Mouse (Mus musculus): ENCODE results near the gene Herc1.

The Herc1 gene

DNA sequence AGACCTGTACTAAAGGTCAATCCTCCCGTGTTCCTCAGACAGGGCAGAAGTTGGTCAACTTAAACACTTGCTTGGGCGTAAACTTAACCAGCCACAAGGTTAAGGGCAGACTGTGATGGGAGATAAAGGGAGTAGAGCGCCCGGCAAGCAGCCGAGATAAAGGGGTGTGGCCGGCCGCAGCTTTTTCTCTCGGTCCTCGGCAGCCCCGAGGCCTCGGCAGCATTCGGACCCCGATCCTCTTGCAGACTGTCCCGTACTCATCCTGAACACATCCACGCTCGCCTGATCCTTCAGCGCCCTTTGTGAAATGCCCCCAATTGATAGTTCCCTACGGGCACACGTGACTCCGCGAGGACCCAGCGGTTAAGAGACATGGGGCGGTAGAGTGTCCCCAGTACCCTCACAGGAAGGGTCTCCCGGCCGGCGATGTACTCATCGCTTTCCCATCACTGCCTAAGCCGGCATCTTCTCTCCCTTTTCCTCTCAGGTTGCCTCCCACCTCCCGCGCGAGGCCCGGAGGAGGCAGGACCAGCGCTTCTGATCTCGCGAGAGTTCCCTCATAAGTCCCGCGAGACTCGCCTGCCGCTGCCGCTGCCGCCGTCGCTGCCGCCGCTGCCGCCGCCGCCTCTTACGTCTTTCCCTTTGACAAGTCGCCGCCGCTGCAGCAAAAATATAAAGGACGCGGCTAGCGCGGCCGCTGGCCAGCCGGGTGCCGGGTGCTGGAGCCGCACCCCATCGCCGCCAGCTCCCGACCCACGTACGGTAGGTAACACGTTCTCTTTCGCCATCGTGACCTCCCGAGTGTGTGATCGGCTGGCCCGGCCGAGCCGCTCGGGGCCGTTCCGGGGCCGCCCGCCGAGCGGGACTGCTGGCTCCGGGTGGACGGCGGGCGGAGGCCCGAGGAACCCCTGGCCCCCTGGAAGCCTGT lies at the start of gene Herc1:
Gene Herc1, plus strand, starts transcription at position 591 of the 928 bp plus-strand sequence.
- peak; percentile 98 for DNase-seq (ENCODE audit: low read depth)

DNA sequence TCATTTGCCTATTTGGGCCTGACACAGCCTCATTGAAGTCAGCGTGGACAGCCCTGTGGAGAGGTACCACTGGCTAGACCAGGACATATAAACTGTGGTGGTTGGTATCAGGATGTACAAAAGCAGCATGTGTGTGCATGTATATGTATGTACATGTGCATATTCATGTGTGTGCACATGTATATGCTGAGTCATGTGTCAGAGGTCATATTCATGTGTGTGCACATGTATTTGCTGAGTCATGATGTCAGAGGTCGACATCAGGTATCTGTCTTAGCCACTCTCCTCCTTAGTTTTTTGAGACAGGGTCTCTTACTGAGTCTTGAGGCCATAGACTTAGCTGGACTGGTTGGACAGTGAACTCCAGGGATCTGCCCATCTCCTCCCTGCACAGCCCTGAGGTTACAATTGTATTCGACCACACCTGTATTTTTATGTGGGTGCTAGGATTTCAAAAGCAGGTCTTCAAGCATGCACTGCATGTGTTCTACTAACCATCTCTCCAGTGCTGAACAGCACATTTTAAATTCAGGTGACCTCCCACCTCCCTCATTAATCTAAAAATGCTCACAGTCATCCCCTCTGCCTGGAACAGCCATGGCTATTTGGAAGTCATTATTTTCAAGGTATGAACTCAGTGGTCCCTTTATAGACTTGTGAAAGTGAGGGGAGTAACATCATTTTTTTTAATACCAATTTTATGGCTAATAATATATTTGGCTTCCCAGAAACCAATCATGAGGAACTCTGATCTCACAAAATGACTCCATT lies 45.7 kb upstream of the Herc1 start:
- no peak for DNase-seq (ENCODE audit: low read depth)

DNA sequence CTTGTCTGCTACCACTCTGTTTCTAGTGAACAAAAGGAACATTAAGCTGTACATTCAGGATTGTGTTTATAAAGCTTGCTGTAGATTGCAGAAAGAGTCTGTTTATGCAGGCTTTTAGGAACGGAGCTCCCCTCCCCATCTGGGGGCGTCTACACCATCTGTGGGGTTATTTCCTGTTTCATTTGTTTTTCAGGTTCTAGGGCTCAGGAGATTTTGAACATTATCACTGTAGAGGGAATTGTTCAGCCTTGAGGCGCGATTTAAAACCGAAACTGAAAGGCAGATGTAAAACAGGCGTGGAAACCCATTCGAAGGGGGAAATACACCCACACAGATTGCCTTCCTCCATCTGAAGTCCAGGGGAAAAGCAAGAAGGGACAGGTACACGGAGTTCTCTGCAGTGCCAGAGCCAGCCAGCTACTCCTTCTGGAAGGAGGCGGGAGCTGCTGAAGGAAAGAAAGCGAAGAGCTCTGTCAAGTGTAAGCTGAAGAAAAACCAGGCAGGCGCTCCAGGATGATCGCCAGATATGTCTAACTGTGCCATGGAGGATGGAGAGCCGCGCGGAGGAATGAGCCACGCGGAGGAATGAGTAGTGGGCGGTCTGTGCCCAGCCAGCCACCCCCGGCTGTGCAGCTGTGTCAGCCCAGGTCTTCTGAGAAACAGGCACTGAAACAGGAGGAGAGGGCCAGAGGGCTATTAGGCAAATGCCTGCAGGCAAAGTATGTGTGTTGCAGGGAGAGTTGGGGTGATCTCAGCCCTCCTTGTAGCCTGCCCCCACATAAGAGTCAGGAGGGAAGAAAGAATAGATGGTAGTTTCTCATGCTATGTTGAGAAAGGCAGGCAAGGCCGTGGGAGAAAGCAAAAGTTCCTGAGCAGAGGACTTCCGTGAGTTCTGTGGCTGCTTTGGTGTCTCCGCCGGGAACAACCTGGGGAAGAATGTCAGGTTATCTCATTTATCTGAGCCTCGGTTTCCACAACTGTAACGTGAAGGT lies 44.8 kb upstream of the Herc1 start:
- DNase-seq (ENCODE audit: low read depth): no peak

DNA sequence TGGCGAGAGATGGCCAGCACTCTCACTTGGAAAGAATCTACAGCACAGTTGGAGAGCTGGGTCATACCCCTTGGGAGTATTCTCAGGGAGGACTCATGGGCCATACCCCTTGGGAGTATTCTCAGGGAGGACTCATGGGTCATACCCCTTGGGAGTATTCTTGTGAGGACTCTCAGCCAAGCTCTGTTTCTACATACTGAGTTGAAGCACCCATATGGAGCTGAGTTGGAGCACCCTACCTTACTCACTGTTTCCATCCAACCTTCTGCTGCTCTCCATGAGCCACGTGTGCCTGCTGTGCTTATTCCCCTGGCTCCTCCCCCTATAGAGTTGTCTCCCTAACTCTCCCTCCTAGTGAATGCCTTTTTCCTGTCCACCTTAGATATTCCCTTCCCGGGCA lies 43.8 kb upstream of the Herc1 start:
- DNase-seq (ENCODE audit: low read depth): no peak

DNA sequence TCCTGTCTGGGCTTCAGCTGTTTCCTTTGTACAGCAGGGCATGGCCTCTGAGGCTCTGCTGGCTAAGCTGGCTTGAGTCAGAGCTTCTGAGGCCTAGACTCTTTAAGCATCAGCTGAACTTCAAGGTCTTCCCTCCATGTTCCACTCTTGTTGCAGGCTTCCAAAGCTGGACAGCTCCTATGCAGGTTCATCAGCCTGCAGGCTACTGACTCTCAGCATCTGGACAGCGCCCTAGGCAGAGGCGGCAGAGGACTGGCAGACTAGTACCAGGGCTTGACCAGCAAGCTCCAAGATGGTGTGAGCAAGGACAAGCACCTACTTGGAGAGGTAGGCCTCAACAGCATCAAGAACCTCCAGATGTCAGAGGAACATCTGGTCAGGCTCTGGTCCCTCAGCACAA lies 42.9 kb upstream of the Herc1 start:
- peak; percentile 88 for DNase-seq (ENCODE audit: low read depth)

DNA sequence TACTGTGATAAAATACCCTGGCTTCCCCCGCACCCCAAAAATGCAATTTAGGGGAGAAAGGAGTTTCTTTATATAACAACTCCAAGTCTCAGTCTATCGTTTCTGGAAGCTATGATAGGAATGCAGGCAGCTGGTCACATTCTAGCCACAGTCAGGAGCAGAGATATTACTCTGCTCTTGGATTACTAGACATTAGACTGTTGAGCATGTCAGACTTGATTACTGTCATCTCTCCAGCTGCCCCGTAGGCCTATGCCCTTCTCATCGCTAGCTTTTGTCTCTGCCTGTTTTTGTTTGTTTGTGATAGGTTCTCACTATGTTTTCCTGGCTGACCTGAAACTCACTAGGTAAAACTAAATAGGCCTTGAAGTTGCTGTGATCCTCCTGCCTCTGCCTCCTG lies 41.5 kb upstream of the Herc1 start:
- no peak for DNase-seq (ENCODE audit: low read depth)

DNA sequence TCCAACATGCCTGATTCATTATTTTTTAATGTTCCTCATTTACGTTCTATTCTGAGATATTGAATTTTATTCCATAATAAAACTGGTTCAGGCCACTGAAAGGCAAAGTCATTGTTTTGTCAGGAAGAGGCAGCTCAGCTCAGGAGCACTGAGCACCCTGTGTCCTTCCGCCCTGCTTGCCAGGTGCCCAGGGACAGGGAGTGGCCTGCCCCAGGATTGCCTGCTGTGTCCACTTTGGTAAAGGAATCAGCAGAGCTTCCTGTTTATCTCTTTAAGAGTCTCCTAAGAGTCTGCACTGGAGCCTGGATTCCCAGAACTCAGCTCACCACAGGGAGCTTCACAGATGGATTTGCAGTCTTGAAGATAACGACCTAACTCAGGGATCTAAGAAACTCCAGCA lies 38.8 kb upstream of the Herc1 start:
- no peak for DNase-seq (ENCODE audit: low read depth)

DNA sequence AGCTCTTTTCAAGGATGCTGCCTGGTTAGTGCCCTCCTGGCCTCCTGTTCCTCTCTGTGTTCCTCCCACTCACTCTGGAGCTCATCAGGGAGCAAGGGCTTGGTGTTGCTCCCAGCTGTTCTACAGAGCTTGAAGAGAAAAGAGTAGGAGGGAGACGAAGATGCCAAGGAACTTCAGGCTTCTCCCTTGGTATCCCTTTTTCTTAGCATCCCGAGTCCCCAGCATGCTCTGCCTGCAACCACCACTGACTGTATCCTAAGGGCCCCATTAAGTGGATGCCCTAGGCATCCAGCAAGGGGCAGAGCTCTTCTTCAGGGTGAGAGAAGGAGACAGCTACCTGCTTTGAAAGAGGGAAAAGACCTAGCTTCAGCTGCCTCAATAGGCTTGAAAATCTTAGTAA lies 33.6 kb upstream of the Herc1 start:
- no peak for DNase-seq (ENCODE audit: low read depth)

DNA sequence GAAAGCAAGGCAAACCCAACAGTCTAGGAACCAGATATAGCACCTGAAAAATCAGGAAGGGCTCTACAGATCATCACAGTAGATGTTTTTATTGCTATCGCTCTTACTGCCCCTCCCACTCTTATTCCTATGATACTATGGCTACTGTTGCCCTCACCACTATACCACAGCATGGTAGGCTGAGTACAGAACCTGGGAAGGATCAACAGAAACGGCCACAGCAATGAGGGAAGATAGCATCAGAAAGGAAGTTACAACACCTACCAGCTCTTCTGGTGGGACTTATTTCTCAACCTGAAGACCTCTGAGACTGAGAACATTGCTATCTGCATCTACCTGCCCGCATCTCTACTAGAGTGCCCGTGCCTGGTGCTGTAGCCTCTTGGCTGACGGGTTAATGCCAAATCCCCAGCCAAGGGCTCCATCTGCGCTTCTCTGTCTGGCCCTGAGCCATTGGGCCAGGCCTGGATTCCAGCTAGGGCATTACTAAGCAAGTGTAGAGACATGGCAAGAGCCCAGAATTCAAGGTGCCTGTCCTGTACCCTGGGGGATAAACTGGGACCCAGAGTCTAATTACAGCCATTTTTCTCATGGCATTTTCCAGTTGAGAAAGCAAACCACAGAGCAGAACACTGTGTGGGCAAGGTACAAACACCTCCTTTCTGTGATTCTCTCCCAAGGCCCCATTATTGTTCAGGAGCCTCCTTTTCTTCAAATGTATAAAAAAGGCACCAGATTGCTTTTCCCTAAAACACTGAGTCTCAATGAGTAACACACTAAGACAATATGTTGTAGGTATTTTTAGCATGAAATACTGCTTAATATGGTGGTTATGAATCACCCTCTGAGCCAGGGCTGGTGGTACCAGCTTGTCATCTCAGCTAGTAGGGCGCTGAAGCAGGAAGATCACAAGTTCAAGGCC lies 28.0 kb upstream of the Herc1 start:
- peak; percentile 63 for DNase-seq (ENCODE audit: low read depth)

DNA sequence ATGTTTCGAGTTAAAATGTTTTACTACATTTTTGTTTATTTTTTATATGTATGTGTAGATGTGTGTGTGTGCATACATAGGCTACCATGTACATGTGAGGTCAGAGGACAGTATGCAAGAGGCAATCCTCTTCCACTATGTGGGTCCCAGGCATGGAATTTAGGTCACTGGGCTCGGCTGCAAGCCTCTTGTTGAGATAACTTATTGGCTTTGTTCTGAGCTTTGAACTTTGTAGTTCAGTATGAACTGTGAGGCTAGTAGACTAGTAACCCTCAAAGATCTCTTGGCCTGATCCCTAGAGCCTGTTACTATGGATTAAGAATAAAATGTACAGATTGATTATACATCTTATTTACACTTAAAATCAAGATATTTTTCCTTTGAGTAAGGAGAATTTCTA lies 23.4 kb upstream of the Herc1 start:
- DNase-seq (ENCODE audit: low read depth): no peak

DNA sequence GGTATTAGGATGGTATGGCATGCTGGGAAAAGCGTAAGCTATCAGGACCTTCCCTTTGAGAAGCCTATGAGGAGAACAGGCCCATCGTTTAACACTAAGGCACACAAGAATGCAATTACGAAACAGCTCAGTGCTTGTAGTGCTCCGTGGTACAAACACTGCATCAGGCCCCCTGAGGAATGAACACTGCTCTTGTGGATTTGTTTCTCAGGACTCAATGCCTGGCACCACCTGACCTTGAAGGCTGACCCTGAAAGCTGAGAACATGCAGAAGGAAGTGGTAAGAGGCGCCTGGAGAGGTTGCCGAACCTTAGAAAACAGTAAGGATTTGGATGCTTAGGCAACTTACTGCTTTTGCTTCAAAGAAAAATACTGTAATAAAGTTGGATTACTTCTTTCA lies 20.8 kb upstream of the Herc1 start:
- peak; percentile 42 for DNase-seq (ENCODE audit: low read depth)

DNA sequence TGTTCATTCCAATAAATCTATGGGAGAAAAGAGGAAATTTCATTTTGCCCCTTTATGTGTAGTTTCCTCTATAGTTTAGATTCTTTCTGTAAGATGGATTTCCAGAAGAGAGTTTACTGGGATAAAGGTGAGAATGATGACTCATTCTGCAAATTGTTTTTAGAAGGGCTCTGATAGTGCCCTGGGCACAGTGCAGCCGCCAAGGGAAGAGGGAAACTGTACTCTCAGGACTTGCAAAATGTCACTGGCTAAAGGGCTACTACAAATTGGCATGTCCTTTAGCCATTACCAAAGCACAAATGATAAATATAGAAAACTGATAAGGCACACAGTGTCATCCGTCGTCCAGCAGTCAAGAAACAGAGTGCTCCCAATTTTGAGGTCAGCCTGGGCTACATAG lies 19.8 kb upstream of the Herc1 start:
- DNase-seq (ENCODE audit: low read depth): no peak

DNA sequence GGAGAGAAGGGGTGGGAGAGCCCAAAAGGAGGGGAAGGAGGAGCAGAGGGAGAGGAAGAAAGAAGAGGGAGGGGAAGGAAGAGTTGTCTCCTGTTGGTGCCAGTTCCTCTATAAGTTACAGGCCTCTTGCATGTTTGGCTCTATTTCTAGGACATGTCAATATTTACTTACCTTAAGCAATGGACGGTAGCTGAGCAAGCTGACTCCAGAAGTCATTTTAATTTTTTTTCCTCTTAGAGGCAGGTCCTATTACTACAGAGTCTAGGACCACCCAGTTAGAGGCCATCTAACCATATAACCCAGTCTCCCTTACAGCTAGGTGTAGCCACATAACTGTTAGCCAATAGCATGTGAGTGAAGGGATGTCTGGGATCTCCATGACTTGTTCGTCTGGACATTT lies 18.7 kb upstream of the Herc1 start:
- DNase-seq (ENCODE audit: low read depth): no peak

DNA sequence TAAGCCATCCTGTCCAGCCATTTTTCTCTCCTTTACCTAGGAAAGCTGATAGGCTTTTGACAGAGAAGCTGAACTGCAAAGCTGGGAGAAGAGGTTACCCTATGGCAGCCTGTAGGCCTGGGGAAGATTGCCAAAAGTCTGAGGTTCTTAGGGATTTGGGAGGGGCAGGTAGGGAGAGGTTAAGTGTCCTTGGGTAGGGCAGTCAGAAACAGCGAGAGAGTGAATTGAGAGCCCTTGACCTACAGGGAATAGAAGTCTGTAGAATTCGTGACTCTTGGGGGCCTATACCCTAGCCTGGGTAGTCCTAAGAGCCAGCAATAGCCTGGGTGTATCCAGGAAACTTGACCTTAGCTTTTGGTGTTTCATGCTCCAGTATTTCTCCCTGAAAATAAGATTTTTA lies 17.9 kb upstream of the Herc1 start:
- no peak for DNase-seq (ENCODE audit: low read depth)

DNA sequence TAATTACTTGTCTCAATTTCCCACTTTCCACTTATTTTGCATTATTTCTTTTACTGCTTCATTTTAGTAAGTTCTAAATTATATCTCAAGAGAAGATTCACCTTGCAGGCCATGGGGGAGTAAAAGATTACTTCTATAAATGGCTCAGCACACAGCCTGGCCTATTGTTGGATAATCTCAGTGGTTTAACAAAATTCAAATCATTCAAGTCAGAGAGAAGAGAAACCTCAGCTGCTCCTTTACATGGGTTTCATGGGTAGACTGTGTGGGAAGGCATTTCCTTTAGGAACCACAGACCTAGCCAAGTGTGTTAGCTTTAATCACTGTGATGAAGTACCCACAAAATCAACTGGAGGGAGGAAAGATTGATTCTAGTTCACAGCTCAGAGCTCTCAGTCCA lies 13.0 kb upstream of the Herc1 start:
- peak; percentile 37 for DNase-seq (ENCODE audit: low read depth)

DNA sequence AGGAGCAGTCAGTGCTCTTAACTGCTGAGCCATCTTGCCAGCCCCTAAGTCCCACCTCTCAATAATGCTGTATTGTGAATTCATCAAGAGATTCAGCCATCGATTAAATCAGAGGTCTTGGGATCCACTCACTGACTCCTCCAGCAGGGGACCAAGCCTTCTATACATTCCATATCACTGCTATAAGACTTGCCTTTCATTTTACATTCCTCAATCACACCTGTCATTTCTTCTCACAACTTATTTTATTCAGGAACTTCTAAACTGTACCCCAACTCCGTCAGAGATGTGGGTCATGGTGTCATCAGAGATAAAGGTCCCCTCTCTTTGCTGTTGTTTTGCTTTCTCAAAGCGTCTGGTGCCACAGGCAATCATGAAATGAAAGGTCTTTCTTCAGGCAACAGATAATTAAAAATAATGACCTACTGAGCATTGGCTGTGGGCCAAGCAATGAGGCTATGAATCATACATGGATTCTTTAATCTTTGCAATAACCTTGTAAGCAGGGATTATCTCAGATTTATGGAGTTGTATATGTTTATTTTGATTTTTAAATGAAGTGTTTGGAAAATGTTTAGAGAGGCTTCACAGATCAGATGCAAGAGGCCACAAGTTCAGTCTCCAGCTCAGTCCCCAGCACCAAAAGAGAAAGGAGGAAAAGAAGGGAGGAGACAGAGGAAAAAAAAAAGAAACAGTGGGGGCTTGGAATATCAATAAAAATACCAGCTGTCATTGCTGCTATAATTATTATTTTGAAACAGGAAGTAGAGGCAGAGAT lies 12.1 kb upstream of the Herc1 start:
- DNase-seq (ENCODE audit: low read depth): no peak

DNA sequence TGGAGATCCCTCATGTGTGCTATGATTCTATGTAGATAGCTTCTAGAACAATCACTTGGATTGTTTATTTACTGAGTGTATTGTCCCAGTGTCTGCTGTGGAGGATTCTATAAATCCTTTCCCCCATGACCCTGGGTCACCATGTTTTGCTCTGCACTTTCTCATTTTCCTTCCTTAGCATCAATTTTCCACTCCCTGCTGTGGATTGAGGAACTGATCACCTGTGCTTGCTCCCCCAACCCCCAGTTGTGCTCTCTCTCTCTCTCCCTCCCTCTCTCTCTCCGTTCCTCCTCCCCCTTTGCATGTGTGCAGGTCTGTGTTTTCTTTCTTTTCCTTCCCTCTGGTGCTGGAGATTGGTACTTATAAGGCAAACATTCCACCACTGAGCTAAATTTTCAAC lies 10.5 kb upstream of the Herc1 start:
- DNase-seq (ENCODE audit: low read depth): no peak

DNA sequence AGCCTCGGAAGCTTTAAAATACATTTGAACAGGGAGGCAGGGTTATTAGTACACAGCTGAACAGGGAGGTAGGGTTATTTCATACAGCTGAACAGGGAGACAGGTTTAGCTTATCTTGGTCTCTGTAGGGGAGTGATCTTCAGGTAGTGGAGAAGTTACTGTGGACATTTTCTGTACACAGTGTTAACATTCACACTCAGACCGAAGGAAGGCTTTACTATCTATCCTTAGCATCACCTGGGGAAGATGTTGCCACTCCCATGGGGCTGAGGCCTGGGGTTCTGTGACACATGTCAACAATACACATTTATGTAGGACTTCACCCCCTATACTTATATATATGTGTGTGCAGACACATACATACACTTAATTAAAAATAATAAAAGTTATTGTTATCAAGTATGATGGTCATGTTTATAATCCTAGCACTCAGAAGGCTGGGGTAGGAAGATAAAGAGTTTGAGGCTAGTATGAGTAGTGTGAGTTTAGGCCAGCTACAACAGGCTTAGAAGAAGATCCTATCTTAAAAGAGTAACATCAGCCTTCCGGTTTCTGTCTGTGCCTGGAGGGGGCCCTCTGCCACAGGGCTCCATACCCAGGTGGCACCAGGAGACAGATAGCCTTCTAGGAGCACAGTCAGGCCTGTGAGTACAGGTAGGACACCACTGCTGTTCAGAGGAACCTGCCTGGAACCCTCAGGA lies 9.7 kb upstream of the Herc1 start:
- DNase-seq (ENCODE audit: low read depth): no peak

DNA sequence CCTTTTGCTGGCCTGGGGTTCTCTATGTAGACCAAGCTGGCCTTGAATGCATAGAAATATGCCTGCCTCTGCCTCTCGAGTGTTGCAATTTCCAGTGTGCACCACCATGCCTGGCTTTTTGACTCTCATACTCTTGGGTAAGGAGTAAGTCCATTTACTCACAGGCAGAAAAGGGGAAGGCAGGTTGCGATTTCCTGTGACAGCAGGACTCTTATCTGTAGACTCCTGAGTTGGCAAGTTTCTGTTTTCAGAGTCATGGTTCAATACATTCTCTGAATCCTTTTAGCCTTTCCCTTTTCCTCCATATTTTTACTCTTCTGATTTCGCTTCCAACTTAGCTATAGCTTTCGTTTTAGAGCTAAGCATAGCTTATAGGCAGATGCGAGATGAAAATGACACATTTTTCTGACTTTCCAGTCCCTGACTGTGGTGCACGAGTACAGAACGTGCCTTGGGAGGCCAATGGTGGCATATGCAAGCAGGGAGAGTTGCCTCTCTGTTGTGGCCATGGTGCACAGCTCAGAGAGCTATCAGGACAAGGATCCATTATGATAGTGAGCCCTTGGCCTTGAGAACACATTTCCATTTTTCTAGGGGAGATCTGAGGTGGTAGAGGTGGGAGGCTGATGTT lies 2.7 kb upstream of the Herc1 start:
- DNase-seq (ENCODE audit: low read depth): peak; percentile 86
